Mouse (Mus musculus): ENCODE data around the gene Rcl1. TPM values are rescaled to one million over a fixed set of nuclear protein-coding genes. Genes with fewer than 3 reads are reported as not detected.

The Rcl1 gene
- polyA plus RNA-seq, 1 experiment from 2014 or later, result 26.0 TPM

DNA sequence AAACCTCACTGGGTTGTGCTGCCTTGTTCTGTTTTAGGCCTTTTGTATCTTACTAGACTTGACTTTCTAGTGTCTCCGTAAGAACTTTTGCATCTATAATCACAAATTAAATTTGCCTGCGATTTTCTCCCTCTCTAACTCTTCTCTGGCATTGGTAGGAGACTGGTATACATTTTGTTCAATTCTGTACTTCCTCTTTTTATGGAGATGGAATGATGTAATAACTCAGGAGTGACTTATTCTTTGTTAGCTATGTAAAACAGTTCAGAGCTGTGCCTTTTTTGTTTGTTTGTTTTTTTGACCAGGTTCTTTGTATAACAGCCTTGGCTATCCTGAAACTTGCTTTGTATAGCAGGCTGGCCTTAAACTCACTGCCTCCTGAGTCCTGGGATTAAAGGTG, 87.7 kb downstream of the Rcl1 start:
- ATAC-seq (ENCODE audit: low FRiP score, low TSS enrichment), result no peak
- DNase-seq (ENCODE audit: low spot score), result no peak
- TF ChIP-seq CTCF (IDR thresholded peaks at IDR 0.05; ENCODE audit: low read depth), result no peak
- no peak for TF ChIP-seq EP300 (optimal IDR thresholded peaks at IDR 0.05)
- no peak overlapping the region for H3K4me3 ChIP-seq (ENCODE audit: low read depth, low read length)
- no peaks in the 10 kb centered on the region for H3K9me3 ChIP-seq (ENCODE audit: control insufficient read depth, low read length)
- 83% methylated on average over 2 of the region's 2 CpGs for WGBS
- no peaks in the 10 kb centered on the region for H3K36me3 ChIP-seq (ENCODE audit: control insufficient read depth, insufficient read depth, low read length)
- no peaks in the 10 kb centered on the region for H3K4me1 ChIP-seq (replicated peaks; ENCODE audit: control insufficient read depth, insufficient read depth)
- H3K4me2 ChIP-seq (replicated peaks; ENCODE audit: low read depth), result no peak overlapping the region
- H3K27ac ChIP-seq (replicated peaks), result no peak overlapping the region
- H3K27me3 ChIP-seq (ENCODE audit: control insufficient read depth, insufficient read depth, low read length), result no peaks in the 10 kb centered on the region
- H3K9ac ChIP-seq (ENCODE audit: low read length), result no peak overlapping the region

MicroRNAs within 50 kb of the gene (microRNA counts, 519-probe panel; counts per million panel counts)
- microRNA mmu-miR-101b, result 3,809 counts per million, percentile 25 among the panel's probes with 10 or more counts

Small RNAs within 50 kb of the gene (microRNA-seq; reads per million reads assigned to microRNA genes)
- gene Mir101b, result 2,175 reads per million, percentile 80 among the genes with 10 or more reads in this experiment

Other genes with a start within 250 kb of the Rcl1 start
- 18.2 and 19.6 TPM in 2 replicates for gene Plpp6, start 137.4 kb upstream of the Rcl1 start, polyA plus RNA-seq (2015; fragmentation: Nextera tagmentation; extraction: Ambion mirVana)
- 0.84 and 1.3 TPM in 2 replicates for gene 4430402I18Rik, start 133.6 kb upstream of the Rcl1 start, polyA plus RNA-seq (2015; fragmentation: Nextera tagmentation; extraction: Ambion mirVana)
- gene Cdc37l1, start 111.0 kb upstream of the Rcl1 start, polyA plus RNA-seq (2015; fragmentation: Nextera tagmentation; extraction: Ambion mirVana), result 19.5 and 19.7 TPM in 2 replicates
- 141 and 150 TPM in 2 replicates for gene Ak3, start 53.4 kb upstream of the Rcl1 start, polyA plus RNA-seq (2015; fragmentation: Nextera tagmentation; extraction: Ambion mirVana)
- gene Jak2, start 150.5 kb downstream of the Rcl1 start, polyA plus RNA-seq (2015; fragmentation: Nextera tagmentation; extraction: Ambion mirVana), result 6.8 and 7.1 TPM in 2 replicates
- gene Insl6, start 224.0 kb downstream of the Rcl1 start, polyA plus RNA-seq (2015; fragmentation: Nextera tagmentation; extraction: Ambion mirVana), result 3.0 and 3.2 TPM in 2 replicates
- 0.24 TPM in 1 of 2 replicates, not detected in the other for gene Rln1, start 233.3 kb downstream of the Rcl1 start, polyA plus RNA-seq (2015; fragmentation: Nextera tagmentation; extraction: Ambion mirVana)